Mouse (Mus musculus): Measurements from ENCODE around the gene Pemt. TPM values are rescaled to one million over a fixed set of nuclear protein-coding genes. Genes with fewer than 3 reads are reported as not detected.

Gene Pemt
- total RNA-seq, 1 experiment = 17.5 TPM

DNA sequence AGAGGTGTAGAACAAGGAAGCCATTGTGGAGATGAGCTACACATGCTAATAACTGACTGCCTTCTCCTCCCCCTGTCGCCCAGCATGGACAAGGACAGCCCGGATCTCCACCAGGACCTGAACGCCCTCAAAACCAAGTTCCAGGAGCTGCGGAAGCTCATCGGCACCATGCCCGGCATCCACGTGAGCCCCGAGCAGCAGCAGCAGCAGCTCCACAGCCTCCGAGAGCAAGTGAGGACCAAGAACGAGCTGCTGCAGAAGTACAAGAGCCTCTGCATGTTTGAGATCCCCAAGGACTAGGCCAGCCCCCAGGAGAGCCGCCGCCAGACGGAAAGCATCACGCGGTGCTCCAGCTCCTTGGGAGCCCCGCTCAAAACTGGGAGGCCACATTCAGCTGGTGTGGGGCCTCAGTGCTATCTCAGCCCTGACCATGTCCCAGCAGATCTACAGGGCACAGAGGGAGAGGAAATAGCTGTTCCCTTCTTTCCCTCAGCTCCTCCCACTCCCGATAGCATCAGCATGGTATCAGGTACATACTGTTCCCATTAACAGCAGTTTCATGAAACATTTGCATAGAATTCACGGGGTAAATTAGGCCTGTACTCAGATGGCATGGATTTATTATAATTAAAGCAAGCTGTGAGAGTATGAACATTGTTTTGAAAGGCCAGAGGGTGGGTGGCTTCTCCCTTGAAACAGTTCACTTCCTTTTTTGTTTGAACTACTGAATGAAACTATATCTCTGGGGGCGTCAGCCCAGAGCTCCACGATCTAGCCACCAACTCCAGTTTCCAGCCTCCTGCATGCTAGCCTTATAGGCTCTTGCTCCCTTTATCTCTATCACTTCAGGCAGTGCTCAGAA lies 85.6 kb downstream of the Pemt start:
- no peak overlapping the region for H3K9ac ChIP-seq (ENCODE audit: insufficient read depth, low read depth, low read length, poor library complexity, severe bottlenecking)
- in situ Hi-C loops (cut with MboI; ENCODE audit: low sequenced_read_pairs in 2 of 2, unreplicated experiment in 2 of 2) = no loop called here
- no peak overlapping the region for H3K27ac ChIP-seq (ENCODE audit: insufficient read depth, low read depth, low read length, poor library complexity, severe bottlenecking)
- peaks cover 13% of the 10 kb centered on the region; the same call in 1 of the 2 replicates for H3K36me3 ChIP-seq (ENCODE audit: control insufficient read depth, insufficient read depth, low read length, poor library complexity, severe bottlenecking)
- H3K4me1 ChIP-seq (ENCODE audit: control insufficient read depth in 2 of 2, insufficient read depth in 2 of 2, low read length in 2 of 2, poor library complexity in 1 of 2) = peaks cover 0 to 18% of the 10 kb centered on the region in 2 experiments; a peak in 2 of 4 replicates
- no peaks in the 10 kb centered on the region for H3K9me3 ChIP-seq (ENCODE audit: control insufficient read depth, insufficient read depth, low read depth, low read length)
- TF ChIP-seq CHD2 (IDR thresholded peaks at IDR 0.05; ENCODE audit: low read depth, low read length) (no peak), ZNF384 (IDR thresholded peaks at IDR 0.05; ENCODE audit: low read depth, low read length) (no peak), MAFK (IDR thresholded peaks at IDR 0.05; ENCODE audit: insufficient read depth, low read depth, low read length) (no peak), ZC3H11A (IDR thresholded peaks at IDR 0.05; ENCODE audit: borderline replicate concordance, low read depth, low read length) (no peak), HCFC1 (IDR thresholded peaks at IDR 0.05; ENCODE audit: borderline replicate concordance, insufficient read depth, low read length) (no peak)
- H3K4me3 ChIP-seq (ENCODE audit: insufficient read depth in 1 of 2, low read depth in 1 of 2, low read length in 2 of 2, poor library complexity in 1 of 2, severe bottlenecking in 1 of 2) = no peak overlapping the region
- DNase-seq (ENCODE audit: low read depth, low spot score) = no peak

DNA sequence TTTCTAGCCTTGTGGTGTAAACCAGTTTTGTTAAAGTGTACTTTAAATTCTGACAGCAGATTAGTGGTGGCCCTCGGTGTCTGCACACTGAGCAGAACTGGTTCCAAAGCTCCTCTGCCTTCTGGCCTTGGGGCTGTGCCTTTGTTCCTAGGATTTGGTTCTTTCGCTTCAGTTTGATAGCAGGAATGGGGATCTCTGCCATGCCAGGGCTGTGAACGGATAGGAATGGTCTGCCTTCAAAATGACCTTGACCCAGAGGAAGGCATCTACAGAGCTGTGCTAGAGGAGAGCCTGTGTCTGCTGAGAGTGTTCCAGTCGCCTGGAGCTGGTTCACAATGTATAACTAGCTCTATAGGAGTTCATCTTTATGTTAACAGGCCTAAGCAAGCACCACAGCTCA lies 86.8 kb downstream of the Pemt start:
- in situ Hi-C loops (cut with MboI; ENCODE audit: low sequenced_read_pairs in 2 of 2, unreplicated experiment in 2 of 2) = no loop called here
- Histone ChIP-seq H3K4me1 (ENCODE audit: control insufficient read depth in 2 of 2, insufficient read depth in 2 of 2, low read length in 2 of 2, poor library complexity in 1 of 2) (peaks cover 0 to 16% of the 10 kb centered on the region in 2 experiments; a peak in 2 of 4 replicates), H3K4me3 (ENCODE audit: insufficient read depth in 1 of 2, low read depth in 1 of 2, low read length in 2 of 2, poor library complexity in 1 of 2, severe bottlenecking in 1 of 2) (no peak overlapping the region), H3K36me3 (ENCODE audit: control insufficient read depth, insufficient read depth, low read length, poor library complexity, severe bottlenecking) (peaks cover 18% of the 10 kb centered on the region; the same call in 1 of the 2 replicates), H3K9me3 (ENCODE audit: control insufficient read depth, insufficient read depth, low read depth, low read length) (no peaks in the 10 kb centered on the region), H3K27ac (ENCODE audit: insufficient read depth, low read depth, low read length, poor library complexity, severe bottlenecking) (no peak overlapping the region), H3K9ac (ENCODE audit: insufficient read depth, low read depth, low read length, poor library complexity, severe bottlenecking) (no peak overlapping the region)
- no peak for TF ChIP-seq ZC3H11A (IDR thresholded peaks at IDR 0.05; ENCODE audit: borderline replicate concordance, low read depth, low read length)
- no peak for TF ChIP-seq ZNF384 (IDR thresholded peaks at IDR 0.05; ENCODE audit: low read depth, low read length)
- TF ChIP-seq CHD2 (IDR thresholded peaks at IDR 0.05; ENCODE audit: low read depth, low read length) = no peak
- no peak for TF ChIP-seq MAFK (IDR thresholded peaks at IDR 0.05; ENCODE audit: insufficient read depth, low read depth, low read length)
- TF ChIP-seq HCFC1 (IDR thresholded peaks at IDR 0.05; ENCODE audit: borderline replicate concordance, insufficient read depth, low read length) = no peak
- DNase-seq (ENCODE audit: low read depth, low spot score) = no peak

DNA sequence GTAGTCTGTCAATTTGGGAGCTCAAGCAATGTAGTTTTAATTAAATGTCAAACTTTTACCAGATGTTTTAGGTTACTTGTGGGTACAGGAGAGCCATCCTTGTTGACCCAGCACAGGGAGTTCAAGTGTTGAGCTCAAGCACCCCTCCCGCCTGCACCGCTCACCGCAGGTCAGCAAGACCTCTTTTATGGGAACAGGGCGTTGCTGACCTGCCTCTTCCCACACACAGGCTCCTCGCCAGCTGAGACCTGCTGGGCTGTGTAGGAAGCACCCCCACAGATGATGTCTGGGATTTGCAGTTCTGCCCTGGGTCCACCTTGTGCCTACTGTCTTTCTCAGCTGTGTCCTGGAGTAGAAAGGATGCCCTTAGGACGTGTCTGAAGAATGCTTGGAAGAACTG lies 89.5 kb downstream of the Pemt start:
- in situ Hi-C loops (cut with MboI; ENCODE audit: low sequenced_read_pairs in 2 of 2, unreplicated experiment in 2 of 2) = no loop called here
- H3K9ac ChIP-seq (ENCODE audit: insufficient read depth, low read depth, low read length, poor library complexity, severe bottlenecking) = no peak overlapping the region
- peaks cover 0 to 9% of the 10 kb centered on the region in 2 experiments; a peak in 2 of 4 replicates for H3K4me1 ChIP-seq (ENCODE audit: control insufficient read depth in 2 of 2, insufficient read depth in 2 of 2, low read length in 2 of 2, poor library complexity in 1 of 2)
- no peak for DNase-seq (ENCODE audit: low read depth, low spot score)
- H3K36me3 ChIP-seq (ENCODE audit: control insufficient read depth, insufficient read depth, low read length, poor library complexity, severe bottlenecking) = peaks cover 16% of the 10 kb centered on the region; the same call in 1 of the 2 replicates
- H3K9me3 ChIP-seq (ENCODE audit: control insufficient read depth, insufficient read depth, low read depth, low read length) = no peaks in the 10 kb centered on the region
- no peak overlapping the region for H3K27ac ChIP-seq (ENCODE audit: insufficient read depth, low read depth, low read length, poor library complexity, severe bottlenecking)
- no peak for TF ChIP-seq ZNF384 (IDR thresholded peaks at IDR 0.05; ENCODE audit: low read depth, low read length)
- no peak for TF ChIP-seq ZC3H11A (IDR thresholded peaks at IDR 0.05; ENCODE audit: borderline replicate concordance, low read depth, low read length)
- no peak for TF ChIP-seq MAFK (IDR thresholded peaks at IDR 0.05; ENCODE audit: insufficient read depth, low read depth, low read length)
- no peak for TF ChIP-seq HCFC1 (IDR thresholded peaks at IDR 0.05; ENCODE audit: borderline replicate concordance, insufficient read depth, low read length)
- TF ChIP-seq CHD2 (IDR thresholded peaks at IDR 0.05; ENCODE audit: low read depth, low read length) = no peak
- H3K4me3 ChIP-seq (ENCODE audit: insufficient read depth in 1 of 2, low read depth in 1 of 2, low read length in 2 of 2, poor library complexity in 1 of 2, severe bottlenecking in 1 of 2) = no peak overlapping the region

DNA sequence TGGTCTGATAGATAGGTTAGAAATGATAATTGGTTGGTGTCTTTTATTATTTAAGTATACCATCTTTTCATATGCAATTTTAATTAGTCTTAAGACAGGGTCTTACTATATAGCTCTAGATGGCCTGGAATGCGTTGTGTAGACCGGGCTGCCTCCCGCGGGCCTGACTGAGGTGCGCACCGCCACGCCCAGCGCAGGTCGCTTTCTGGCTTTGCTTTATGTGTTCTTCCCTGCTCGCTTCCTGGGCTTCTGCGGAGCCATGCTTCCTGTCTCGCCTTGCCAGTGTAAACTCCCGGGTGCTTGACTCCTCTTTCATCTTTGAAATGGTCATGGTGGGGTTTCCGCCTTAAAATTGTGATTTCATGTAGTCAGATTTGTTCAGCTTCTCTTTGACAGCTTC lies 93.4 kb downstream of the Pemt start:
- DNase-seq (ENCODE audit: low read depth, low spot score) = no peak
- H3K4me3 ChIP-seq (ENCODE audit: insufficient read depth in 1 of 2, low read depth in 1 of 2, low read length in 2 of 2, poor library complexity in 1 of 2, severe bottlenecking in 1 of 2) = no peak overlapping the region
- no peak for TF ChIP-seq ZC3H11A (IDR thresholded peaks at IDR 0.05; ENCODE audit: borderline replicate concordance, low read depth, low read length)
- no peak for TF ChIP-seq HCFC1 (IDR thresholded peaks at IDR 0.05; ENCODE audit: borderline replicate concordance, insufficient read depth, low read length)
- TF ChIP-seq MAFK (IDR thresholded peaks at IDR 0.05; ENCODE audit: insufficient read depth, low read depth, low read length) = no peak
- TF ChIP-seq CHD2 (IDR thresholded peaks at IDR 0.05; ENCODE audit: low read depth, low read length) = no peak
- no peak for TF ChIP-seq ZNF384 (IDR thresholded peaks at IDR 0.05; ENCODE audit: low read depth, low read length)
- no peak overlapping the region for H3K9ac ChIP-seq (ENCODE audit: insufficient read depth, low read depth, low read length, poor library complexity, severe bottlenecking)
- H3K36me3 ChIP-seq (ENCODE audit: control insufficient read depth, insufficient read depth, low read length, poor library complexity, severe bottlenecking) = peaks cover 5% of the 10 kb centered on the region; the same call in 1 of the 2 replicates
- in situ Hi-C loops (cut with MboI; ENCODE audit: low sequenced_read_pairs in 2 of 2, unreplicated experiment in 2 of 2) = no loop called here
- no peaks in the 10 kb centered on the region for H3K4me1 ChIP-seq (ENCODE audit: control insufficient read depth in 2 of 2, insufficient read depth in 2 of 2, low read length in 2 of 2, poor library complexity in 1 of 2)
- no peaks in the 10 kb centered on the region for H3K9me3 ChIP-seq (ENCODE audit: control insufficient read depth, insufficient read depth, low read depth, low read length)
- H3K27ac ChIP-seq (ENCODE audit: insufficient read depth, low read depth, low read length, poor library complexity, severe bottlenecking) = no peak overlapping the region
